Mouse (Mus musculus): Measurements from ENCODE around the gene Slc25a33.

The Slc25a33 gene

DNA sequence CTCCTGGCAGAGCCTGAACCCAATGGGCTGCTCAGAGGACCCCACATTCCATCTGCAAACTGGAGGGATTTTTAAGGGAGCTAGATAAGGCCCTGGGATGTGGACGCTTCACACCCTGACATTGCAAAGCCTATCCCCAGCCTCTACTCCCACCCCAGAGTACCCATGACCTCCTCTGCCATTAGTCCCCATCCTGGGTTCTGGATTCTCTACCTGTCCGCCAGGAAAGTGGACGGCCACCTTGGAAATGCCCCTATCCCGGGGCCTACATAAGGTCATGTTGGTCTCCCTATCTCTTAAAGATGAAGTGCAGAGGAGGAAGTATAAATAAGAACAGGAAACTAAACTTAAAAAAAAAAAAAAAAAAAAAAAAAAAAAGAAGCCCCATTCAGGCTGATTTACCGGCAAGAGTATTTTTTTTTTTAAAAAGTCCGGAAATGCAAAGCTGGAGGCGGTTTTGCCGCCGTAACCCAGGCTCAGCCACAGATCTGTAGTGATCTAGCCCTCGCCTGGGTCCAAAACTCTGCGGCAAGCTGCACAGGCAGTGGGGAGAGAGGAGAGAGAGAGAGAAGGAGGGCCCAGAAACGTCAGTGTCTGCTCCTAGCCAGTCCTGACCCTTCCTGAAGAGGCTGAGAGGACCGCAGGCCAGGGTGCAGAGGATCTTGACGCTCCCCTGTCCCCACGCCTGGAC lies 76.4 kb downstream of the Slc25a33 start:
- no peak for DNase-seq (ENCODE audit: low read depth, low spot score)

- no peak for DNase-seq (ENCODE audit: low read depth, low spot score)
These were observed 77.7 kb downstream of the Slc25a33 start for GRCm38 (mm10) chr4:149696189-149696971.

Data from R1 (cell line).